In genomic region chr6:54780569-54781304, GRCm38 (mm10) we compare ENCODE assay signal across 27 mouse cellular contexts. TPM values are rescaled to one million over a fixed set of nuclear protein-coding genes. Genes with fewer than 3 reads are reported as not detected.
DNase-seq lines count a peak whose midpoint lies in the region; ATAC-seq and TF ChIP-seq lines count a peak whose summit lies in the region.
"Had no signal": no experiment of that assay in that cellular context is flagged by ENCODE, and none has a peak within 500 bp of the region (broad histone marks: within the 10 kb centered on the region; RNA-seq: fewer than 3 reads in every experiment).

No protein-coding gene starts in this region.

- dilution Hi-C loops in CH12.LX (cut with MboI; ENCODE audit: extremely low pct_ligation_motif_present, extremely low pct_unique_long_range_greater_than_20kb, low sequenced_read_pairs), result no loop called here

- DNase-seq in forebrain, postnatal 0 days, result no peak
- DNase-seq in CH12.LX (ENCODE audit: extremely low read depth), result no peak
- no peak for DNase-seq in retina, embryonic 14.5 days (ENCODE audit: low spot score)
- no peak for DNase-seq in limb, embryonic 10.5 days (ENCODE audit: low spot score)
- DNase-seq: adrenal gland, adult 8-10 months; cerebellum, adult 8-10 months; cerebellum, postnatal 25 days; heart, postnatal 10 days; layer of hippocampus, postnatal 36 days; left cerebral cortex, postnatal 4 days; liver, embryonic 13.5 days; lung, adult 18-20 months; right cerebral cortex, postnatal 14 days; thymus, postnatal 14 days had no signal

- H3K79me2 ChIP-seq in CH12.LX (replicated peaks; ENCODE audit: control insufficient read depth, extremely low read depth, insufficient read depth, poor library complexity, severe bottlenecking), result no peaks in the 10 kb centered on the region
- H3K79me2 ChIP-seq in myocyte (ENCODE audit: control insufficient read depth, insufficient read depth), result no peaks in the 10 kb centered on the region

- TF ChIP-seq CTCF in forebrain, postnatal 0 days (IDR thresholded peaks at IDR 0.05; ENCODE audit: low read depth), result no peak
- no peak for TF ChIP-seq CTCF in CH12.LX (conservative IDR thresholded peaks at IDR 0.05 in 1 of 2, IDR thresholded peaks at IDR 0.05 in 1 of 2; ENCODE audit: low read depth in 2 of 2, low read length in 2 of 2)
- no peak for TF ChIP-seq CTCF in bone marrow macrophage, adult 2 months (IDR thresholded peaks at IDR 0.05; ENCODE audit: low read depth, low read length)

- WGBS in forebrain, embryonic 15.5 days, result 76% methylated on average over 5 of the region's 5 CpGs
- WGBS in forebrain, postnatal 0 days, result 72% methylated on average over 5 of the region's 5 CpGs
- WGBS in limb, embryonic 10.5 days, result 85% methylated on average over 5 of the region's 5 CpGs

- TF ChIP-seq EP300 in CH12.LX (IDR thresholded peaks at IDR 0.05; ENCODE audit: low read length), result no peak

- H3K4me2 ChIP-seq in forebrain, embryonic 15.5 days (replicated peaks), result no peak overlapping the region
- H3K4me2 ChIP-seq in forebrain, postnatal 0 days (ENCODE audit: low read depth), result no peak overlapping the region
- H3K4me2 ChIP-seq in CH12.LX (ENCODE audit: insufficient read depth, low read depth, poor library complexity, severe bottlenecking) (peak overlapping the region; percentile 8; the same call in 1 of the 2 replicates), myocyte (ENCODE audit: low read depth) (peak overlapping the region; percentile 1)
- H3K4me2 ChIP-seq: embryonic facial prominence, embryonic 15.5 days; heart, embryonic 11.5 days; limb, embryonic 15.5 days; liver, embryonic 13.5 days; midbrain, embryonic 11.5 days; neural tube, embryonic 13.5 days had no signal

- peaks cover 24% of the 10 kb centered on the region for H3K4me1 ChIP-seq in forebrain, embryonic 15.5 days
- H3K4me1 ChIP-seq in forebrain, postnatal 0 days (ENCODE audit: insufficient read depth), result peaks cover 11% of the 10 kb centered on the region
- peaks cover 1 to 30% of the 10 kb centered on the region in 2 experiments for H3K4me1 ChIP-seq in CH12.LX (ENCODE audit: control insufficient read depth in 1 of 2, insufficient read depth in 2 of 2)
- H3K4me1 ChIP-seq in bone marrow macrophage, adult 2 months (ENCODE audit: control insufficient read depth, insufficient read depth, low read length), result peaks cover 41% of the 10 kb centered on the region
- H3K4me1 ChIP-seq in limb, embryonic 10.5 days, result 0 out of 2 replicates have a peak, but pooled peaks cover 3% of the 10 kb centered on the region
- H3K4me1 ChIP-seq: embryonic facial prominence, embryonic 15.5 days; limb, embryonic 15.5 days had no signal

- H3K27ac ChIP-seq in forebrain, embryonic 15.5 days (replicated peaks), result 0 out of 2 replicates have a peak overlapping the region, but pooled peaks have one; percentile 20
- H3K27ac ChIP-seq in forebrain, postnatal 0 days (ENCODE audit: low read depth, low read length), result no peak overlapping the region
- H3K27ac ChIP-seq in CH12.LX (ENCODE audit: insufficient read depth, low read depth), result no peak overlapping the region
- H3K27ac ChIP-seq in bone marrow macrophage, adult 2 months (ENCODE audit: insufficient read depth, low read depth, low read length), result peak overlapping the region; percentile 93
- no peak overlapping the region for H3K27ac ChIP-seq in limb, embryonic 10.5 days
- H3K27ac ChIP-seq: embryonic facial prominence, embryonic 15.5 days; limb, embryonic 15.5 days; liver, embryonic 13.5 days had no signal

- no peaks in the 10 kb centered on the region for H3K9me3 ChIP-seq in forebrain, embryonic 15.5 days
- H3K9me3 ChIP-seq in forebrain, postnatal 0 days (ENCODE audit: low read length), result no peaks in the 10 kb centered on the region
- no peaks in the 10 kb centered on the region for H3K9me3 ChIP-seq in CH12.LX (replicated peaks; ENCODE audit: low read length)
- H3K9me3 ChIP-seq in limb, embryonic 10.5 days (replicated peaks), result no peaks in the 10 kb centered on the region
- H3K9me3 ChIP-seq: embryonic facial prominence, embryonic 10.5 days; embryonic facial prominence, embryonic 15.5 days; limb, embryonic 15.5 days; liver, embryonic 13.5 days; neural tube, embryonic 13.5 days had no signal

- in situ Hi-C loops in CH12.LX (cut with MboI; ENCODE audit: low pct_ligation_motif_present, low pct_unique_long_range_greater_than_20kb, low sequenced_read_pairs), result no loop called here

- TF ChIP-seq POLR2A in CH12.LX (IDR thresholded peaks at IDR 0.05; ENCODE audit: low read depth, low read length) (no peak), myocyte (IDR thresholded peaks at IDR 0.05; ENCODE audit: insufficient read length, low read depth) (no peak)
- TF ChIP-seq POLR2A in bone marrow macrophage, adult 2 months (IDR thresholded peaks at IDR 0.05; ENCODE audit: borderline replicate concordance, low read depth, low read length), result no peak

- H3K9ac ChIP-seq in forebrain, embryonic 15.5 days (replicated peaks), result no peak overlapping the region
- no peak overlapping the region for H3K9ac ChIP-seq in forebrain, postnatal 0 days
- no peak overlapping the region for H3K9ac ChIP-seq in CH12.LX (ENCODE audit: insufficient read depth, low read depth)
- H3K9ac ChIP-seq: embryonic facial prominence, embryonic 15.5 days; limb, embryonic 15.5 days; liver, embryonic 13.5 days had no signal

- H3K4me3 ChIP-seq in forebrain, embryonic 15.5 days, result no peak overlapping the region
- H3K4me3 ChIP-seq in forebrain, postnatal 0 days (ENCODE audit: low read depth, low read length), result no peak overlapping the region
- H3K4me3 ChIP-seq in CH12.LX (replicated peaks in 1 of 3; ENCODE audit: low read depth in 2 of 3, low read length in 2 of 3, poor library complexity in 1 of 3) (no peak overlapping the region), myocyte (no peak overlapping the region)
- no peak overlapping the region for H3K4me3 ChIP-seq in bone marrow macrophage, adult 2 months (ENCODE audit: insufficient read depth, low read length)
- no peak overlapping the region for H3K4me3 ChIP-seq in limb, embryonic 10.5 days
- H3K4me3 ChIP-seq: embryonic facial prominence, embryonic 10.5 days; embryonic facial prominence, embryonic 15.5 days; limb, embryonic 15.5 days; liver, embryonic 13.5 days; neural tube, embryonic 13.5 days had no signal

- no peak overlapping the region for H3ac ChIP-seq in myocyte (ENCODE audit: control insufficient read depth, insufficient read length)

- no peak for TF ChIP-seq RAD21 in CH12.LX (IDR thresholded peaks at IDR 0.05; ENCODE audit: low read depth, low read length)

- ATAC-seq in forebrain, embryonic 15.5 days (replicated peaks), result no peak
- no peak for ATAC-seq in forebrain, postnatal 0 days
- ATAC-seq: activated CD4-positive, CD25-positive, alpha-beta regulatory T cell, adult 4 months; forebrain, embryonic 14.5 days; intestine, embryonic 16.5 days; lung, postnatal 0 days had no signal

- no peaks in the 10 kb centered on the region for H3K36me3 ChIP-seq in forebrain, embryonic 15.5 days
- H3K36me3 ChIP-seq in forebrain, postnatal 0 days (ENCODE audit: insufficient read depth), result no peaks in the 10 kb centered on the region
- no peaks in the 10 kb centered on the region for H3K36me3 ChIP-seq in CH12.LX (replicated peaks in 1 of 2; ENCODE audit: control insufficient read depth in 1 of 2, insufficient read depth in 1 of 2, low read length in 1 of 2)
- no peaks in the 10 kb centered on the region for H3K36me3 ChIP-seq in myocyte (ENCODE audit: control insufficient read depth, insufficient read depth)
- H3K36me3 ChIP-seq in limb, embryonic 10.5 days, result no peaks in the 10 kb centered on the region
- H3K36me3 ChIP-seq: embryonic facial prominence, embryonic 10.5 days; embryonic facial prominence, embryonic 15.5 days; limb, embryonic 15.5 days; liver, embryonic 13.5 days; neural tube, embryonic 13.5 days had no signal

- H3K27me3 ChIP-seq in forebrain, embryonic 15.5 days, result no peaks in the 10 kb centered on the region
- no peaks in the 10 kb centered on the region for H3K27me3 ChIP-seq in forebrain, postnatal 0 days (ENCODE audit: insufficient read depth, low read length)
- H3K27me3 ChIP-seq in CH12.LX (replicated peaks) (no peaks in the 10 kb centered on the region), myocyte (ENCODE audit: control insufficient read depth, insufficient read depth, insufficient read length) (no peaks in the 10 kb centered on the region)
- no peaks in the 10 kb centered on the region for H3K27me3 ChIP-seq in limb, embryonic 10.5 days (ENCODE audit: low read depth, poor library complexity, severe bottlenecking)
- H3K27me3 ChIP-seq: embryonic facial prominence, embryonic 15.5 days; limb, embryonic 15.5 days; liver, embryonic 13.5 days; neural tube, embryonic 13.5 days had no signal

TF ChIP-seq in CH12.LX, 34 proteins besides CTCF, POLR2A, EP300 and RAD21:
- TF ChIP-seq USF2 (conservative IDR thresholded peaks at IDR 0.05; ENCODE audit: low read depth, low read length) (no peak), HCFC1 (IDR thresholded peaks at IDR 0.05; ENCODE audit: low read depth, low read length) (no peak), JUND (conservative IDR thresholded peaks at IDR 0.05; ENCODE audit: low read depth, low read length) (no peak)

TF ChIP-seq in myocyte, 11 proteins besides CTCF, POLR2A, EP300 and RAD21:
- TF ChIP-seq TCF12 (IDR thresholded peaks at IDR 0.05; ENCODE audit: insufficient read depth, poor library complexity, severe bottlenecking) (no peak), POLR2AphosphoS2 (IDR thresholded peaks at IDR 0.05; ENCODE audit: insufficient read length, low read depth) (no peak), MYOD1 (IDR thresholded peaks at IDR 0.05; ENCODE audit: control insufficient read depth in 1 of 3, insufficient read length in 2 of 3, low read depth in 2 of 3) (no peak)

RNA-seq across cellular contexts. Expression of gene Znrf2, which starts 36.0 kb away (rescaled TPM):
- 18.4 and 22.0 TPM in 2 replicates for polyA plus RNA-seq in forebrain, embryonic 15.5 days (2015; fragmentation: Nextera tagmentation; extraction: Ambion mirVana)
- total RNA-seq in forebrain, postnatal 0 days (2014; rRNA removed), result 74.2 and 83.8 TPM in 2 replicates
- polyA plus RNA-seq in forebrain, postnatal 0 days (2015; fragmentation: Nextera tagmentation; extraction: Ambion mirVana), result 11.2 and 13.1 TPM in 2 replicates
- total RNA-seq in CH12.LX (2012; rRNA removed), result 18.3 and 21.6 TPM in 2 replicates
- total RNA-seq in CH12.LX (2014; rRNA removed), result 26.9 and 27.1 TPM in 2 replicates
- 16.0 and 21.3 TPM in 2 replicates for polyA plus RNA-seq in CH12.LX (2012; ENCODE audit: insufficient read length, low read depth)
- polyA plus RNA-seq in bone marrow macrophage, adult 2 months (2012; ENCODE audit: insufficient read depth, insufficient read length, missing spikeins), result 104 and 108 TPM in 2 replicates
- 5.7 TPM for polyA plus RNA-seq in myocyte (2012; fragmentation: generic; extraction: Trizol)
- 2.0 and 2.3 TPM in 2 replicates for polyA plus RNA-seq in limb, embryonic 10.5 days (2016; fragmentation: Nextera tagmentation; extraction: Ambion mirVana)

Comparison
In these comparisons a context has a peak if more than half of its experiments do, and no peak if none do; other contexts are left out.
1. H3K27ac ChIP-seq: peak in forebrain, embryonic 15.5 days (single experiment) and bone marrow macrophage, adult 2 months (single experiment); none in forebrain, postnatal 0 days (single experiment), CH12.LX (single experiment) and limb, embryonic 10.5 days (single experiment).
2. H3K4me2 ChIP-seq: peak in CH12.LX (single experiment) and myocyte (single experiment); none in forebrain, embryonic 15.5 days (single experiment) and forebrain, postnatal 0 days (single experiment).